Mouse (Mus musculus) CH12F3 (cell line): ENCODE results near the gene Gng2.
"Not testable (repeated sequence)": the region's sequence is repeated elsewhere in the genome, so short reads cannot be mapped to it uniquely, and the experiment has no call there.

Source experiments
- in situ Hi-C: fragments of 300-500 bp; cut with MboI; formaldehyde crosslinking; loops from 2 replicates; pipeline ENCODE4 v1.14.3; 2020; ENCODE audit warnings: low sequenced_read_pairs

Gng2 gene

GRCm38 (mm10) chr14:19942732-19943131 lies 34.7 kb downstream of the Gng2 start:
- in situ Hi-C loops: no loop called here

- in situ Hi-C loops: no loop called here
These were observed 35.1 kb downstream of the Gng2 start for GRCm38 (mm10) chr14:19942329-19942728.

- in situ Hi-C loops: no loop called here
These were observed 37.4 kb downstream of the Gng2 start for GRCm38 (mm10) chr14:19940066-19940465.

- in situ Hi-C loops: no loop called here
These were observed 38.9 kb downstream of the Gng2 start for GRCm38 (mm10) chr14:19938545-19938944.

GRCm38 (mm10) chr14:19935084-19935483 lies 42.3 kb downstream of the Gng2 start:
- in situ Hi-C loops: no loop called here

- in situ Hi-C loops: no loop called here
These were observed 44.1 kb downstream of the Gng2 start for GRCm38 (mm10) chr14:19933314-19933713.

- in situ Hi-C loops: no loop called here
These were observed 49.5 kb downstream of the Gng2 start for GRCm38 (mm10) chr14:19927879-19928278.

GRCm38 (mm10) chr14:19927156-19927555 lies 50.3 kb downstream of the Gng2 start:
- in situ Hi-C loops: no loop called here

GRCm38 (mm10) chr14:19926312-19926711 lies 51.1 kb downstream of the Gng2 start:
- in situ Hi-C loops: no loop called here

- in situ Hi-C loops: no loop called here
These were observed 52.3 kb downstream of the Gng2 start for GRCm38 (mm10) chr14:19925157-19925556.

- in situ Hi-C loops: no loop called here
These were observed 53.3 kb downstream of the Gng2 start for GRCm38 (mm10) chr14:19924086-19924485.

GRCm38 (mm10) chr14:19920254-19920691 lies 57.2 kb downstream of the Gng2 start:
- in situ Hi-C loops: no loop called here

- in situ Hi-C loops: no loop called here
These were observed 57.6 kb downstream of the Gng2 start for GRCm38 (mm10) chr14:19919789-19920188.

- in situ Hi-C loops: no loop called here
These were observed 59.9 kb downstream of the Gng2 start for GRCm38 (mm10) chr14:19917534-19917933.

- in situ Hi-C loops: no loop called here
These were observed 61.1 kb downstream of the Gng2 start for GRCm38 (mm10) chr14:19916315-19916714.

GRCm38 (mm10) chr14:19912891-19913290 lies 64.5 kb downstream of the Gng2 start:
- in situ Hi-C loops: no loop called here

GRCm38 (mm10) chr14:19905615-19906014 lies 71.8 kb downstream of the Gng2 start:
- in situ Hi-C loops: no loop called here

GRCm38 (mm10) chr14:19904821-19905220 lies 72.6 kb downstream of the Gng2 start:
- in situ Hi-C loops: no loop called here

GRCm38 (mm10) chr14:19904031-19904430 lies 73.4 kb downstream of the Gng2 start:
- in situ Hi-C loops: no loop called here

GRCm38 (mm10) chr14:19900492-19900891 lies 76.9 kb downstream of the Gng2 start:
- in situ Hi-C loops: no loop called here

- in situ Hi-C loops: no loop called here
These were observed 89.9 kb downstream of the Gng2 start for GRCm38 (mm10) chr14:19887569-19887968.

- in situ Hi-C loops: not testable (repeated sequence)
These were observed 93.0 kb downstream of the Gng2 start for GRCm38 (mm10) chr14:19884431-19884830.

GRCm38 (mm10) chr14:19874201-19874807 lies 103.1 kb downstream of the Gng2 start:
- in situ Hi-C loops: no loop called here
